28 mouse cellular contexts compared by ENCODE assay signal in genomic region chr13:95475124-95475523, GRCm38 (mm10). TPM values are rescaled to one million over a fixed set of nuclear protein-coding genes. Genes with fewer than 3 reads are reported as not detected.
DNase-seq lines count a peak whose midpoint lies in the region; ATAC-seq and TF ChIP-seq lines count a peak whose summit lies in the region.
"Had no signal": no experiment of that assay in that cellular context is flagged by ENCODE, and none has a peak within 500 bp of the region (broad histone marks: within the 10 kb centered on the region; RNA-seq: fewer than 3 reads in every experiment).

No protein-coding gene starts in this region.

- H3K4me2 ChIP-seq in liver, embryonic 11.5 days = no peak overlapping the region
- peak overlapping the region; percentile 32 for H3K4me2 ChIP-seq in liver, embryonic 15.5 days
- H3K4me2 ChIP-seq in midbrain, embryonic 11.5 days = no peak overlapping the region
- no peak overlapping the region for H3K4me2 ChIP-seq in hindbrain, embryonic 16.5 days (ENCODE audit: low read length)
- H3K4me2 ChIP-seq: embryonic facial prominence, embryonic 15.5 days; forebrain, embryonic 15.5 days; heart, embryonic 13.5 days; hindbrain, embryonic 15.5 days had no signal

- peak; percentile 78; the same call in 1 of the 2 replicates for ATAC-seq in liver, embryonic 11.5 days (replicated peaks; ENCODE audit: low FRiP score)
- ATAC-seq in liver, embryonic 15.5 days (ENCODE audit: insufficient read depth) = peak; percentile 63
- ATAC-seq in megakaryocyte-erythroid progenitor cell, adult 5-6 weeks (replicated peaks; ENCODE audit: low FRiP score, low TSS enrichment, poor library complexity, severe bottlenecking) = peak; percentile 23
- ATAC-seq in midbrain, embryonic 11.5 days (ENCODE audit: low FRiP score) = no peak
- no peak for ATAC-seq in megakaryocyte, adult 5-6 weeks (ENCODE audit: poor library complexity, severe bottlenecking)
- no peak for ATAC-seq in hindbrain, embryonic 16.5 days
- ATAC-seq: forebrain, embryonic 15.5 days had no signal

- TF ChIP-seq EP300 in MEL (IDR thresholded peaks at IDR 0.05; ENCODE audit: low read depth in 1 of 2, low read length in 2 of 2) = peak; percentile 81 to 87

- H3K36me3 ChIP-seq in MEL (ENCODE audit: control insufficient read depth in 1 of 2, insufficient read depth in 2 of 2, low read length in 2 of 2) = peaks cover 0 to 17% of the 10 kb centered on the region in 2 experiments; a peak in 2 of 4 replicates
- H3K36me3 ChIP-seq in liver, embryonic 11.5 days (ENCODE audit: control insufficient read depth, insufficient read depth, low read length) = no peaks in the 10 kb centered on the region
- H3K36me3 ChIP-seq in liver, embryonic 15.5 days (replicated peaks) = no peaks in the 10 kb centered on the region
- H3K36me3 ChIP-seq in midbrain, embryonic 11.5 days (ENCODE audit: control insufficient read depth, insufficient read depth, low read length) = no peaks in the 10 kb centered on the region
- H3K36me3 ChIP-seq in hindbrain, embryonic 16.5 days (ENCODE audit: control insufficient read depth, insufficient read depth, low read length) = no peaks in the 10 kb centered on the region
- H3K36me3 ChIP-seq: embryonic facial prominence, embryonic 15.5 days; forebrain, embryonic 10.5 days; forebrain, embryonic 15.5 days; heart, embryonic 13.5 days; hindbrain, embryonic 15.5 days had no signal

- peak; percentile 38 for DNase-seq in MEL (ENCODE audit: low read depth, low spot score)
- no peak for DNase-seq in liver, embryonic 11.5 days (ENCODE audit: low spot score)
- no peak for DNase-seq in midbrain, embryonic 11.5 days (ENCODE audit: low spot score, missing footprints)
- DNase-seq: adrenal gland, postnatal 10 days; cerebellum, adult 11 months; cerebellum, adult 8-10 months; cerebellum, postnatal 14 days; embryo, embryonic 11 days; gastrocnemius, adult 2 months; gastrocnemius, postnatal 25 days; heart, postnatal 36 days had no signal

- peaks cover 18 to 30% of the 10 kb centered on the region in 2 experiments for H3K4me1 ChIP-seq in MEL (ENCODE audit: control insufficient read depth in 1 of 2, insufficient read depth in 2 of 2, low read length in 2 of 2)
- H3K4me1 ChIP-seq in liver, embryonic 11.5 days (replicated peaks; ENCODE audit: control insufficient read depth, insufficient read depth, low read length) = peaks cover 12% of the 10 kb centered on the region
- peaks cover 34% of the 10 kb centered on the region for H3K4me1 ChIP-seq in liver, embryonic 15.5 days (replicated peaks)
- H3K4me1 ChIP-seq in midbrain, embryonic 11.5 days (ENCODE audit: control insufficient read depth, insufficient read depth, low read length) = no peaks in the 10 kb centered on the region
- H3K4me1 ChIP-seq in hindbrain, embryonic 16.5 days (ENCODE audit: control insufficient read depth, insufficient read depth, low read depth, low read length) = no peaks in the 10 kb centered on the region
- H3K4me1 ChIP-seq: embryonic facial prominence, embryonic 15.5 days; forebrain, embryonic 10.5 days; forebrain, embryonic 15.5 days; hindbrain, embryonic 15.5 days had no signal

- no peaks in the 10 kb centered on the region for H3K79me2 ChIP-seq in MEL (ENCODE audit: control insufficient read depth, insufficient read depth, low read length, poor library complexity)

- TF ChIP-seq POLR2A in MEL (IDR thresholded peaks at IDR 0.05; ENCODE audit: control insufficient read depth in 1 of 2, insufficient read depth in 1 of 2, low read depth in 1 of 2, low read length in 2 of 2, poor library complexity in 1 of 2) = no peak

- no peak for TF ChIP-seq RAD21 in MEL (IDR thresholded peaks at IDR 0.05; ENCODE audit: low read depth, low read length)

- H3K27me3 ChIP-seq in MEL (ENCODE audit: control insufficient read depth in 1 of 2, insufficient read depth in 2 of 2, low read length in 2 of 2) = no peaks in the 10 kb centered on the region
- H3K27me3 ChIP-seq in liver, embryonic 11.5 days (replicated peaks; ENCODE audit: control insufficient read depth, insufficient read depth, low read length) = peaks cover 3% of the 10 kb centered on the region; the same call in 1 of the 2 replicates
- peaks cover 11% of the 10 kb centered on the region; the same call in 1 of the 2 replicates for H3K27me3 ChIP-seq in liver, embryonic 15.5 days
- no peaks in the 10 kb centered on the region for H3K27me3 ChIP-seq in midbrain, embryonic 11.5 days (ENCODE audit: control insufficient read depth, insufficient read depth, low read length)
- no peaks in the 10 kb centered on the region for H3K27me3 ChIP-seq in hindbrain, embryonic 16.5 days (replicated peaks; ENCODE audit: control insufficient read depth, insufficient read depth, low read length)
- H3K27me3 ChIP-seq: forebrain, embryonic 15.5 days; hindbrain, embryonic 15.5 days had no signal

- peak overlapping the region in 1 of 2 experiments; percentile 11; a peak in 1 of 4 replicates for H3K4me3 ChIP-seq in MEL (ENCODE audit: control insufficient read depth in 1 of 2, insufficient read depth in 1 of 2, low read depth in 2 of 2, low read length in 2 of 2)
- H3K4me3 ChIP-seq in liver, embryonic 11.5 days (ENCODE audit: low read depth, low read length) = no peak overlapping the region
- H3K4me3 ChIP-seq in liver, embryonic 15.5 days (replicated peaks) = no peak overlapping the region
- no peak overlapping the region for H3K4me3 ChIP-seq in midbrain, embryonic 11.5 days (ENCODE audit: low read depth, low read length)
- no peak overlapping the region for H3K4me3 ChIP-seq in hindbrain, embryonic 16.5 days (ENCODE audit: low read length)
- H3K4me3 ChIP-seq: embryonic facial prominence, embryonic 15.5 days; erythroblast, embryonic 14.5 days; forebrain, embryonic 10.5 days; forebrain, embryonic 15.5 days; gastrocnemius, adult 2 months; heart, embryonic 13.5 days; hindbrain, embryonic 15.5 days had no signal

- H3K9ac ChIP-seq in MEL (ENCODE audit: control insufficient read depth, low read depth, low read length, poor library complexity, severe bottlenecking) = no peak overlapping the region
- no peak overlapping the region for H3K9ac ChIP-seq in liver, embryonic 11.5 days (ENCODE audit: low read depth, low read length)
- no peak overlapping the region for H3K9ac ChIP-seq in liver, embryonic 15.5 days
- no peak overlapping the region for H3K9ac ChIP-seq in midbrain, embryonic 11.5 days (ENCODE audit: low read length)
- H3K9ac ChIP-seq in hindbrain, embryonic 16.5 days (ENCODE audit: low read depth, low read length) = no peak overlapping the region
- H3K9ac ChIP-seq: embryonic facial prominence, embryonic 15.5 days; forebrain, embryonic 15.5 days; heart, embryonic 13.5 days; hindbrain, embryonic 15.5 days had no signal

- no peaks in the 10 kb centered on the region for H3K9me3 ChIP-seq in MEL (replicated peaks; ENCODE audit: insufficient read depth, low read length)
- H3K9me3 ChIP-seq in liver, embryonic 11.5 days (ENCODE audit: control insufficient read depth, low read length) = no peaks in the 10 kb centered on the region
- H3K9me3 ChIP-seq in liver, embryonic 15.5 days (replicated peaks) = no peaks in the 10 kb centered on the region
- H3K9me3 ChIP-seq in midbrain, embryonic 11.5 days (ENCODE audit: control insufficient read depth, low read length) = no peaks in the 10 kb centered on the region
- H3K9me3 ChIP-seq in hindbrain, embryonic 16.5 days (ENCODE audit: control insufficient read depth, low read length) = no peaks in the 10 kb centered on the region
- H3K9me3 ChIP-seq: embryonic facial prominence, embryonic 15.5 days; forebrain, embryonic 15.5 days; heart, embryonic 13.5 days; hindbrain, embryonic 15.5 days had no signal

- WGBS in liver, embryonic 11.5 days = 21% methylated on average over 7 of the region's 7 CpGs
- WGBS in liver, embryonic 15.5 days (ENCODE audit: insufficient replicate concordance) = 23% methylated on average over 7 of the region's 7 CpGs
- WGBS in midbrain, embryonic 11.5 days = 81% methylated on average over 7 of the region's 7 CpGs
- 75% methylated on average over 7 of the region's 7 CpGs for WGBS in hindbrain, embryonic 16.5 days

- TF ChIP-seq CTCF in MEL (IDR thresholded peaks at IDR 0.05 in 2 of 3, conservative IDR thresholded peaks at IDR 0.05 in 1 of 3; ENCODE audit: control insufficient read depth in 1 of 3, insufficient read depth in 1 of 3, low read depth in 2 of 3, low read length in 3 of 3, poor library complexity in 1 of 3, severe bottlenecking in 1 of 3) = no peak

- H3K27ac ChIP-seq in MEL (ENCODE audit: control insufficient read depth, low read depth, low read length) = peak overlapping the region; percentile 55; the same call in 1 of the 2 replicates
- H3K27ac ChIP-seq in liver, embryonic 11.5 days (ENCODE audit: low read depth, low read length) = no peak overlapping the region
- H3K27ac ChIP-seq in liver, embryonic 15.5 days (replicated peaks) = peak overlapping the region; percentile 34; the same call in 1 of the 2 replicates
- no peak overlapping the region for H3K27ac ChIP-seq in midbrain, embryonic 11.5 days (ENCODE audit: low read depth, low read length)
- no peak overlapping the region for H3K27ac ChIP-seq in hindbrain, embryonic 16.5 days (ENCODE audit: low read depth, low read length)
- H3K27ac ChIP-seq: embryonic facial prominence, embryonic 15.5 days; forebrain, embryonic 10.5 days; forebrain, embryonic 15.5 days; gastrocnemius, adult 2 months; hindbrain, embryonic 15.5 days had no signal

RNA-seq across cellular contexts. Expression of gene S100z, which starts 3.4 kb away (rescaled TPM):
- total RNA-seq in MEL (2012; rRNA removed) = not detected in 2 replicates
- not detected for polyA plus RNA-seq in MEL (2012; ENCODE audit: insufficient read depth in 1 of 2, insufficient read length in 2 of 2, low read depth in 1 of 2, low replicate concordance in 2 of 2, missing spikeins in 1 of 2)
- polyA plus RNA-seq in liver, embryonic 11.5 days (2014; fragmentation: Nextera tagmentation; extraction: Ambion mirVana) = not detected in 2 replicates
- not detected in 2 replicates for polyA plus RNA-seq in liver, embryonic 15.5 days (2015; fragmentation: Nextera tagmentation; extraction: Ambion mirVana)
- total RNA-seq in megakaryocyte-erythroid progenitor cell, adult 5-6 weeks (2014; fragmentation: Nextera tagmentation) = not detected in 2 replicates
- not detected in 2 replicates for total RNA-seq in megakaryocyte-erythroid progenitor cell, adult 5-6 weeks (2017)
- not detected in 2 replicates for polyA plus RNA-seq in midbrain, embryonic 11.5 days (2014; fragmentation: Nextera tagmentation; extraction: Ambion mirVana)
- not detected in 2 replicates for total RNA-seq in megakaryocyte, adult 5-6 weeks (2015)
- not detected in 2 replicates for total RNA-seq in megakaryocyte, adult 5-6 weeks (2017)
- polyA plus RNA-seq in hindbrain, embryonic 16.5 days (2015; fragmentation: Nextera tagmentation; extraction: Ambion mirVana) = not detected in 2 replicates
- total RNA-seq: adrenal gland, postnatal 10 days; adrenal gland, postnatal 4 days; common myeloid progenitor, adult 5-6 weeks; ES-E14; gastrocnemius, adult 2 months; granulocyte monocyte progenitor cell, adult 5-6 weeks; heart, postnatal 36 days had no signal
- polyA plus RNA-seq: brain, embryonic 14.5 days; erythroblast, embryonic 14.5 days; forebrain, embryonic 10.5 days; forebrain, embryonic 15.5 days; heart, embryonic 13.5 days; heart, postnatal 0 days; hindbrain, embryonic 11.5 days; hindbrain, embryonic 15.5 days had no signal

RNA-seq across cellular contexts. Expression of gene Crhbp, which starts 30.4 kb away (rescaled TPM):
- not detected in 2 replicates for total RNA-seq in MEL (2012; rRNA removed)
- not detected for polyA plus RNA-seq in MEL (2012; ENCODE audit: insufficient read depth in 1 of 2, insufficient read length in 2 of 2, low read depth in 1 of 2, low replicate concordance in 2 of 2, missing spikeins in 1 of 2)
- 0.51 TPM in 1 of 2 replicates, not detected in the other for polyA plus RNA-seq in liver, embryonic 11.5 days (2014; fragmentation: Nextera tagmentation; extraction: Ambion mirVana)
- 0.16 and 0.18 TPM in 2 replicates for polyA plus RNA-seq in liver, embryonic 15.5 days (2015; fragmentation: Nextera tagmentation; extraction: Ambion mirVana)
- not detected in 2 replicates for total RNA-seq in megakaryocyte-erythroid progenitor cell, adult 5-6 weeks (2014; fragmentation: Nextera tagmentation)
- total RNA-seq in megakaryocyte-erythroid progenitor cell, adult 5-6 weeks (2017) = not detected in 2 replicates
- polyA plus RNA-seq in midbrain, embryonic 11.5 days (2014; fragmentation: Nextera tagmentation; extraction: Ambion mirVana) = 1.9 TPM in 2 replicates
- not detected in 2 replicates for total RNA-seq in megakaryocyte, adult 5-6 weeks (2015)
- not detected in 2 replicates for total RNA-seq in megakaryocyte, adult 5-6 weeks (2017)
- 8.2 and 11.7 TPM in 2 replicates for polyA plus RNA-seq in hindbrain, embryonic 16.5 days (2015; fragmentation: Nextera tagmentation; extraction: Ambion mirVana)
- total RNA-seq: adrenal gland, postnatal 10 days; adrenal gland, postnatal 4 days; common myeloid progenitor, adult 5-6 weeks; gastrocnemius, adult 2 months; gastrocnemius, postnatal 25 days; granulocyte monocyte progenitor cell, adult 5-6 weeks; heart, postnatal 36 days had no signal
- polyA plus RNA-seq: erythroblast, embryonic 14.5 days; heart, postnatal 0 days had no signal

RNA-seq across cellular contexts. Expression of gene F2rl1, which starts 49.9 kb away (rescaled TPM):
- not detected in 2 replicates for total RNA-seq in MEL (2012; rRNA removed)
- under 1 TPM in 1 of 2 experiments, not detected in 1; 0.06 TPM for polyA plus RNA-seq in MEL (2012; ENCODE audit: insufficient read depth in 1 of 2, insufficient read length in 2 of 2, low read depth in 1 of 2, low replicate concordance in 2 of 2, missing spikeins in 1 of 2)
- polyA plus RNA-seq in liver, embryonic 11.5 days (2014; fragmentation: Nextera tagmentation; extraction: Ambion mirVana) = 0.21 and 0.43 TPM in 2 replicates
- polyA plus RNA-seq in liver, embryonic 15.5 days (2015; fragmentation: Nextera tagmentation; extraction: Ambion mirVana) = 0.47 and 0.71 TPM in 2 replicates
- 0.66 TPM in 1 of 2 replicates, not detected in the other for total RNA-seq in megakaryocyte-erythroid progenitor cell, adult 5-6 weeks (2014; fragmentation: Nextera tagmentation)
- total RNA-seq in megakaryocyte-erythroid progenitor cell, adult 5-6 weeks (2017) = 0.47 TPM in 1 of 2 replicates, not detected in the other
- 0.23 and 0.49 TPM in 2 replicates for polyA plus RNA-seq in midbrain, embryonic 11.5 days (2014; fragmentation: Nextera tagmentation; extraction: Ambion mirVana)
- total RNA-seq in megakaryocyte, adult 5-6 weeks (2015) = 0.14 TPM in 1 of 2 replicates, not detected in the other
- total RNA-seq in megakaryocyte, adult 5-6 weeks (2017) = 0.33 and 0.61 TPM in 2 replicates
- polyA plus RNA-seq in hindbrain, embryonic 16.5 days (2015; fragmentation: Nextera tagmentation; extraction: Ambion mirVana) = 0.08 and 0.09 TPM in 2 replicates
- polyA plus RNA-seq: erythroblast, embryonic 14.5 days; hindbrain, embryonic 15.5 days had no signal

Comparison
In these comparisons a context has a peak if more than half of its experiments do, and no peak if none do; other contexts are left out.
1. H3K27ac ChIP-seq: peak in MEL (single experiment) and liver, embryonic 15.5 days (single experiment); none in liver, embryonic 11.5 days (single experiment), midbrain, embryonic 11.5 days (single experiment) and hindbrain, embryonic 16.5 days (single experiment).
2. ATAC-seq: peak in liver, embryonic 11.5 days (single experiment), liver, embryonic 15.5 days (single experiment) and megakaryocyte-erythroid progenitor cell, adult 5-6 weeks (single experiment); none in midbrain, embryonic 11.5 days (single experiment), megakaryocyte, adult 5-6 weeks (single experiment) and hindbrain, embryonic 16.5 days (single experiment).